Mouse (Mus musculus): ENCODE results near the gene Akr1c6. TPM values are rescaled to one million over a fixed set of nuclear protein-coding genes. Genes with fewer than 3 reads are reported as not detected.
A peak's percentile ranks its signal among the peaks of the same experiment; 100 is the strongest.
"Not testable (repeated sequence)": the region's sequence is repeated elsewhere in the genome, so short reads cannot be mapped to it uniquely, and the experiment has no call there.

Akr1c6 gene
- polyA plus RNA-seq (2015; fragmentation: Nextera tagmentation; extraction: Ambion mirVana) = not detected in 2 replicates

DNA sequence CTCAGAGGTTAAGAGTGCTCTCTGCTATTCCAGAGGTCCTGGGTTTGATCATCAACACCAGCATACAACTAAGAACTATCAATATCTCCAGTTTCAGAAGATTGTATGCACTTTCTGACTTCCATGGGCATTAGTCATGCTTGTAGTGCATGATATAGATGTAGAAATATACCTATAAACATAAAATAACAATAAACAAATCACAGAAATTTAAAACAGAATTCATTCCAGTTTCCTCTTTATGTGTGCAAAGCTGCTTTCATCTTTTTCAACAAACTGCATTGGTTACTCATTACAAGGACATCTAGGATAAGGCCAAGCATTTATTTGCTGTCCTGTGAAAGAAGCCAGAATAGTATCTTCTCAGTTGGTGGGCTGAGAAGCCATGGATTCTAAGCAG, at the start of gene Akr1c6:
Gene Akr1c6 (plus strand): TSS at position 301 of the 400 bp plus-strand sequence.
- Histone ChIP-seq H3K36me3 (ENCODE audit: insufficient read depth, low read length) (no peaks in the 10 kb centered on the region), H3K27ac (ENCODE audit: low read length) (no peak within 1 kb of the TSS), H3K4me1 (ENCODE audit: insufficient read depth, low read length) (no peaks in the 10 kb centered on the region), H3K9ac (replicated peaks; ENCODE audit: low read length) (no peak within 1 kb of the TSS), H3K27me3 (ENCODE audit: insufficient read depth, low read length) (no peaks in the 10 kb centered on the region), H3K4me3 (ENCODE audit: low read length) (no peak within 1 kb of the TSS), H3K4me2 (replicated peaks; ENCODE audit: low read depth, low read length) (no peak within 1 kb of the TSS), H3K9me3 (ENCODE audit: low read length) (no peaks in the 10 kb centered on the region)
- no peak for ATAC-seq (ENCODE audit: low FRiP score, low TSS enrichment)

DNA sequence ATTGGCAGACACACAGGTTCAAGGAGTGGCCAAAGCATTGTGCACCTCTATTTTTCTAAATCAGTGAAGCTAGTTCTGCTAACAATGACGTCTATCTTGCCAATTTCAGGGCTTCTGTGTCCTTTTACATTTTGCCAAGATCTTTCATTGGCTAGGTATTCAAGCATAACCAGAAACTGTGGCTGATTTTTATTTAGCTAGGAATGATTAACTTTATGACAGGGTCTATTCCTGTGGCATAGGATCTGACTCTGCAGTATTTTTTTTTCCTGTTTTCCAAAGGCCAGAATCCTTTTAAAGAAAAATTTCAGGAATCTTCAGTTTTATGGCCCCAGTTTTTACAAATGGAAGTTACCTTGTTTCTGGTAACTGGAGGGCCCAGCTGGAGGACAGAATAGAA, 49.2 kb upstream of the Akr1c6 start:
- Histone ChIP-seq H3K9me3 (ENCODE audit: low read length) (no peaks in the 10 kb centered on the region), H3K36me3 (ENCODE audit: insufficient read depth, low read length) (no peaks in the 10 kb centered on the region), H3K4me1 (ENCODE audit: insufficient read depth, low read length) (no peaks in the 10 kb centered on the region), H3K9ac (replicated peaks; ENCODE audit: low read length) (no peak overlapping the region), H3K4me2 (replicated peaks; ENCODE audit: low read depth, low read length) (no peak overlapping the region), H3K4me3 (ENCODE audit: low read length) (no peak overlapping the region), H3K27me3 (ENCODE audit: insufficient read depth, low read length) (no peaks in the 10 kb centered on the region), H3K27ac (ENCODE audit: low read length) (no peak overlapping the region)
- WGBS = 57% methylated on average over 1 of the region's 1 CpGs
- peak; percentile 65; the same call in 1 of the 2 replicates for ATAC-seq (ENCODE audit: low FRiP score, low TSS enrichment)

DNA sequence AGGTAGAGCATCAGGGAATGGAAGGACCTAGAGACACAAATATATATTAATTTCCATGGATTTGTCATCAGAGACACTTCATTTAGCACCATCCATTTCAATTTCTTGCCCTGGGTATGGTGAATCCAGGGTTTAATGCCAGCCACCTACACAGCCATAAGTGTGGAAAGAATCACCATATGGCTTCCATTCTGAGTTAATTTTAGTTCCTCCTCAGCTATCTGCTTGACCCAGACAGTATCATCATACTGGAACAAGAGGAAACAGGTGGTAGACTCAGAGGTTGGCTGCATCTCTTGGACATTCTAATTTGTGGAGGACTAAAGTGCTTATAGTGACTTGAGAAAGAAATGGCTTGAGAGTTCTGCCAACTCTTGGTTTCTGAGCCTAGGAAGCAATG, 48.6 kb upstream of the Akr1c6 start:
- no peak overlapping the region for H3K4me3 ChIP-seq (ENCODE audit: low read length)
- no peak overlapping the region for H3K9ac ChIP-seq (replicated peaks; ENCODE audit: low read length)
- H3K27me3 ChIP-seq (ENCODE audit: insufficient read depth, low read length) = no peaks in the 10 kb centered on the region
- no peaks in the 10 kb centered on the region for H3K9me3 ChIP-seq (ENCODE audit: low read length)
- H3K36me3 ChIP-seq (ENCODE audit: insufficient read depth, low read length) = no peaks in the 10 kb centered on the region
- H3K4me2 ChIP-seq (replicated peaks; ENCODE audit: low read depth, low read length) = no peak overlapping the region
- H3K4me1 ChIP-seq (ENCODE audit: insufficient read depth, low read length) = no peaks in the 10 kb centered on the region
- no peak overlapping the region for H3K27ac ChIP-seq (ENCODE audit: low read length)
- no peak for ATAC-seq (ENCODE audit: low FRiP score, low TSS enrichment)

DNA sequence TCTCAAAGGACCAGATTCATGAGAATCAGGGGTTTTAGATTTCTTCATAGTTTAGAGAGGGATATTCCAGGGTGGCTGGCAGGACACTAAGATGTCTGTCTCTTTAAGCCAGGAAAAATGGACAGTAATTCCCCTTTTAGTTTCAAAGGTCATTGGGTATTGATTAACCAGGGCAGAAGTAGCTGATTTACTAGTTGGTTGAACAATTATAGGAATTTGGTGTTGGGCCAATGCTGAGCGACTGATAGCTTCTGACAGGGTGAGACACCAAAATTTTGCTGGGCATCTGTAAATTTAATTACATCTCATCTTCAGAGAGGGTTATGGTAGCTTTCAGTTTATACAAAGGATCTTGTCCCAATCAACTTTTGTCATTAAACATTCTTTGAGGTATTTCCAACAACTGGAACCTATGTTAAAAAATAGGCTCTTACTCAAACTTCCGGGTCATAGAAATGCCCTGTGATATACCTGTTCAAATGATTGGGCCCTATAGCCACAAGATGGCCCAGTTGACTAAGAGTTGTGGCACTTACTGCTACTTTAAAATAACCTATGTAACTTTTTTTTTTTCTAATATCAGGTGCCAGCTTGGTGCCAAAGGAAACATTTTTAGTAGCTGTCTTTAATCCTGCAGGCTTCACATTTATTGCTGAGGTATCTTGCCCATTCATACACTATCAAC, 45.2 kb upstream of the Akr1c6 start:
- peak; percentile 79 for ATAC-seq (ENCODE audit: low FRiP score, low TSS enrichment)
- H3K4me3 ChIP-seq (ENCODE audit: low read length) = no peak overlapping the region
- H3K4me2 ChIP-seq (replicated peaks; ENCODE audit: low read depth, low read length) = no peak overlapping the region
- no peaks in the 10 kb centered on the region for H3K4me1 ChIP-seq (ENCODE audit: insufficient read depth, low read length)
- no peaks in the 10 kb centered on the region for H3K9me3 ChIP-seq (ENCODE audit: low read length)
- WGBS = 74% methylated on average over 2 of the region's 2 CpGs
- no peak overlapping the region for H3K27ac ChIP-seq (ENCODE audit: low read length)
- no peaks in the 10 kb centered on the region for H3K36me3 ChIP-seq (ENCODE audit: insufficient read depth, low read length)
- no peaks in the 10 kb centered on the region for H3K27me3 ChIP-seq (ENCODE audit: insufficient read depth, low read length)
- no peak overlapping the region for H3K9ac ChIP-seq (replicated peaks; ENCODE audit: low read length)

DNA sequence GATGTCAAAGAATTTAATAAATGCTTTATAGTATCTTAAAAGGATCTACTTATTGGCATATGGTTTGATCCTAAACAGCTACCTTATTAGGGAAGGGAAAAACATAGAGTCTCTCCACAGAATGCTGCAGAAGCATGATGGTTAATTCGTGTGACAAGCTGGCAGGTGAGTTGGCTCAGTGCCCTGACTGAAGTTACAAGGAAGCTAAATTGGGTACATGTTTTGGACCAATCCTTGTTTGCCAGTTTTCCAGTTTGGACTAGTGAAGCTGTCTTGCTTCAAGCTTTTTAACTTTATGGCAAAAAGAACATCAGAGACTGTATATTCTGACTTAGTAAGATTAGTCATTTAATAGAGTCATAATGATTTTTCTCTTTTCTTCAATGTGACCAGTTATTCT, 33.7 kb upstream of the Akr1c6 start:
- not testable (repeated sequence) for H3K4me2 ChIP-seq (replicated peaks; ENCODE audit: low read depth, low read length); H3K4me1 ChIP-seq (ENCODE audit: insufficient read depth, low read length); H3K4me3 ChIP-seq (ENCODE audit: low read length); H3K36me3 ChIP-seq (ENCODE audit: insufficient read depth, low read length); H3K9me3 ChIP-seq (ENCODE audit: low read length); H3K27ac ChIP-seq (ENCODE audit: low read length); H3K27me3 ChIP-seq (ENCODE audit: insufficient read depth, low read length); H3K9ac ChIP-seq (replicated peaks; ENCODE audit: low read length); ATAC-seq (ENCODE audit: low FRiP score, low TSS enrichment)
- WGBS = 65% methylated on average over 1 of the region's 1 CpGs

DNA sequence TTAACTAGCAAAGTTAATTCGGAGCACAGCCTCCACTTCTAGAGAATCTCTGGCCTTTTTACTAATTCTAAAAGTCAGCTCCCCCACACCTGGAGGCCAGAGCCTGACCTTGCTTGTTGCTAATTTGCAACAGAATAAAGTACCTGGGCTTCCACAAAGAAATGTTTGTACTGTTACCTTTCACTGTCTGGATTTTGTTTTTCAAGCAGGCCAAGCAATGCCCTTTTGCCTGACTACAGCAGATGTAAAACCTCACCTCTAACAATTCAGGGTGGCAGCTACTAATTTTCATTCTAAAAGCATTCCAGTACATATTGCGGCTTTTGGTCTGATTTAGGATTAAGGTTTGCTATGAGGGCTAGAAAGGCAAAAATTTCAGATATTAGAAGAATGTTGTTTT, 33.3 kb upstream of the Akr1c6 start:
- WGBS = 92% methylated on average over 2 of the region's 2 CpGs
- Histone ChIP-seq H3K9me3 (ENCODE audit: low read length) (peaks cover 7% of the 10 kb centered on the region), H3K4me2 (replicated peaks; ENCODE audit: low read depth, low read length) (no peak overlapping the region), H3K27me3 (ENCODE audit: insufficient read depth, low read length) (no peaks in the 10 kb centered on the region), H3K4me1 (ENCODE audit: insufficient read depth, low read length) (no peaks in the 10 kb centered on the region), H3K36me3 (ENCODE audit: insufficient read depth, low read length) (no peaks in the 10 kb centered on the region), H3K27ac (ENCODE audit: low read length) (no peak overlapping the region), H3K4me3 (ENCODE audit: low read length) (no peak overlapping the region), H3K9ac (replicated peaks; ENCODE audit: low read length) (no peak overlapping the region)
- no peak for ATAC-seq (ENCODE audit: low FRiP score, low TSS enrichment)

DNA sequence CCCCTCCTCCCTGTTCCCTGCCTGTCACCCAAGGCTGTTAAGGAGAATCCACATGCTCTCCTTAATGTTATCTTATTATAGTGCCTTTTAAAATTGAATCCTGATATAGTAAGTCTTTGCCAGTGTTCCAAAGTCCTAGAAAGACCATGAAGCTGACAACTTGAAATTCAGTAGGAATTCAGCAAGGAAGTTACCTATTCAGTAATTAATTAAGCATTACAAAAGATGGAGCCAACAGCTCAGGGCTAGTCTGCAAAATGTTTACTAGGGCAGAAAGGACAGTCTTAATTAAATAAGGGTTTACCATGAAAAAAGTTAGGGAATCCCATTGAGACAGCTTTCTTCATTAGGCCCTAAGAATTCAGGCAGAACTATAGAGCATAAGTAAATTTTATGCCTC, 31.9 kb upstream of the Akr1c6 start:
- Histone ChIP-seq H3K4me3 (ENCODE audit: low read length) (no peak overlapping the region), H3K9ac (replicated peaks; ENCODE audit: low read length) (no peak overlapping the region), H3K9me3 (ENCODE audit: low read length) (peaks cover 7% of the 10 kb centered on the region), H3K27ac (ENCODE audit: low read length) (no peak overlapping the region), H3K36me3 (ENCODE audit: insufficient read depth, low read length) (no peaks in the 10 kb centered on the region), H3K4me1 (ENCODE audit: insufficient read depth, low read length) (no peaks in the 10 kb centered on the region), H3K4me2 (replicated peaks; ENCODE audit: low read depth, low read length) (no peak overlapping the region), H3K27me3 (ENCODE audit: insufficient read depth, low read length) (no peaks in the 10 kb centered on the region)
- no peak for ATAC-seq (ENCODE audit: low FRiP score, low TSS enrichment)

DNA sequence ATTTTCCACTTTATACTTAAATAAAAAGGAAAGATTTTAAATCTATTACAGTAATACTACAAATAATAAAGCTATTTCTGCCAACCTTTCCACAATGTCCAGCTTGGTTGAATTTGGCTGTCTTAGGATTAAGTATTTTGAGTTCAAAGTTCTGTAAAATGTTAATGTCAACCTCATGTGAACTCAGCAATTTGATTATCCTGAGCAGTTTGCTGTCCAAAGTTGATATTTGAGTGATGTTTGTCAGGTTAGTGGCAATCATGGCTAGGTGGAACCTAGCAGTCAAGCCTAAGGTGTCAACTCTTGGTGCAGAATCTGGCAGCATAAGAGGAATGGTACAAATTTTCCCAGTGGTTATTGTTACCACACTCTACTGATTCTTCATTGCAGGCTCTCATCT, 29.4 kb upstream of the Akr1c6 start:
- H3K4me3 ChIP-seq (ENCODE audit: low read length) = no peak overlapping the region
- H3K9ac ChIP-seq (replicated peaks; ENCODE audit: low read length) = no peak overlapping the region
- no peaks in the 10 kb centered on the region for H3K36me3 ChIP-seq (ENCODE audit: insufficient read depth, low read length)
- peaks cover 5% of the 10 kb centered on the region for H3K9me3 ChIP-seq (ENCODE audit: low read length)
- H3K27ac ChIP-seq (ENCODE audit: low read length) = no peak overlapping the region
- H3K4me1 ChIP-seq (ENCODE audit: insufficient read depth, low read length) = no peaks in the 10 kb centered on the region
- H3K4me2 ChIP-seq (replicated peaks; ENCODE audit: low read depth, low read length) = no peak overlapping the region
- no peak for ATAC-seq (ENCODE audit: low FRiP score, low TSS enrichment)
- H3K27me3 ChIP-seq (ENCODE audit: insufficient read depth, low read length) = no peaks in the 10 kb centered on the region

DNA sequence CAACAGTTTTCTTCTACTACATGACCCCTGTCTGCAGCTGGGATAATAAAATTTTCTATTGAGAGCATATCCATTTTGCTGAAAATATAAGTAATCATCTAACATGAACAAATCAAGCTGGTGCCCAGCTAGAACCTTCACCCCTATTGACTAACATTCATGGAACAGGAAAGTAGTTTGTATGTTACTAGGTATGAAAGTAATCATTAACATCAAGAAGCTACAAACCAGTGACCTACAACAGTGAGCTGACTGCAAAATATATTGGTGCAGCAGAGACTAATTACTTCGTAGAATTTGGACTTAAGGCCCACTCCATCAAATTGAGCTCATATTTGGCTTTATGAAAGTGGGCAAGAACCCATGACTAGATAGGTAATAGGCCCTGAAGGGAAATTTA, 27.3 kb upstream of the Akr1c6 start:
- Histone ChIP-seq H3K4me1 (ENCODE audit: insufficient read depth, low read length) (no peaks in the 10 kb centered on the region), H3K27ac (ENCODE audit: low read length) (no peak overlapping the region), H3K4me3 (ENCODE audit: low read length) (no peak overlapping the region), H3K36me3 (ENCODE audit: insufficient read depth, low read length) (no peaks in the 10 kb centered on the region), H3K9me3 (ENCODE audit: low read length) (peaks cover under 1% of the 10 kb centered on the region; the same call in 1 of the 2 replicates), H3K27me3 (ENCODE audit: insufficient read depth, low read length) (no peaks in the 10 kb centered on the region), H3K4me2 (replicated peaks; ENCODE audit: low read depth, low read length) (no peak overlapping the region), H3K9ac (replicated peaks; ENCODE audit: low read length) (no peak overlapping the region)
- ATAC-seq (ENCODE audit: low FRiP score, low TSS enrichment) = peak; percentile 61; the same call in 1 of the 2 replicates
- WGBS = 79% methylated on average over 1 of the region's 1 CpGs

DNA sequence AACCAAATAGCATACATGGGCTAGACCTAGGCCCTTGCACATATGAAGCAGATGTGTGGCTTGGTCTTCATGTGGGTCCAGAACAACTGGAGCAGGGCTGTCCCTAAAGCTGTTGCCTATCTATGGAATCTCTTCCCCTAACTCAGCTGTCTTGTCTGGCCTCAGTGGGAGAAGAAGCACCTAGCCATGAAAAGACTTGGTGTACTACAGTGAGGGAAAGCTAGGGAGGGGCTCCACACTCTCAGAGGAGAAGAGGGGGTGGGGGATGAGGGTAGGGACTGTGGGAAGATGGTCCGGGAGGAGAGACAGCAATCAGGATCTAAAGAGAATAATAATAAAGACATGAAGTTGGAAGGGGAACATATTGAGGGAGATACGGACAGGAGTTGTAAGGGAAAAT, 5.5 kb upstream of the Akr1c6 start:
- Histone ChIP-seq H3K4me2 (replicated peaks; ENCODE audit: low read depth, low read length) (no peak overlapping the region), H3K4me3 (ENCODE audit: low read length) (no peak overlapping the region), H3K9ac (replicated peaks; ENCODE audit: low read length) (no peak overlapping the region), H3K27ac (ENCODE audit: low read length) (no peak overlapping the region), H3K27me3 (ENCODE audit: insufficient read depth, low read length) (no peaks in the 10 kb centered on the region), H3K4me1 (ENCODE audit: insufficient read depth, low read length) (no peaks in the 10 kb centered on the region), H3K36me3 (ENCODE audit: insufficient read depth, low read length) (no peaks in the 10 kb centered on the region), H3K9me3 (ENCODE audit: low read length) (no peaks in the 10 kb centered on the region)
- no peak for ATAC-seq (ENCODE audit: low FRiP score, low TSS enrichment)
- 90% methylated on average over 2 of the region's 2 CpGs for WGBS

Data from kidney, embryonic 16.5 days (tissue).